Mouse (Mus musculus): ENCODE data around the gene AI837181. TPM values are rescaled to one million over a fixed set of nuclear protein-coding genes. Genes with fewer than 3 reads are reported as not detected.

AI837181 gene
- polyA plus RNA-seq, 1 experiment from 2014 or later: 69.7 TPM

- WGBS: 95% methylated on average over 6 of the region's 6 CpGs
- Histone ChIP-seq H3K4me3 (no peak overlapping the region), H3K9me3 (no peaks in the 10 kb centered on the region), H3K27me3 (no peaks in the 10 kb centered on the region), H3K4me2 (no peak overlapping the region), H3K36me3 (peaks cover 44% of the 10 kb centered on the region), H3K27ac (no peak overlapping the region), H3K4me1 (replicated peaks) (peaks cover 32% of the 10 kb centered on the region), H3K9ac (no peak overlapping the region)
- no peak for ATAC-seq (ENCODE audit: low FRiP score)
Measured at GRCm38 (mm10) chr19:5420579-5420978, 4.4 kb upstream of the AI837181 start.

DNA sequence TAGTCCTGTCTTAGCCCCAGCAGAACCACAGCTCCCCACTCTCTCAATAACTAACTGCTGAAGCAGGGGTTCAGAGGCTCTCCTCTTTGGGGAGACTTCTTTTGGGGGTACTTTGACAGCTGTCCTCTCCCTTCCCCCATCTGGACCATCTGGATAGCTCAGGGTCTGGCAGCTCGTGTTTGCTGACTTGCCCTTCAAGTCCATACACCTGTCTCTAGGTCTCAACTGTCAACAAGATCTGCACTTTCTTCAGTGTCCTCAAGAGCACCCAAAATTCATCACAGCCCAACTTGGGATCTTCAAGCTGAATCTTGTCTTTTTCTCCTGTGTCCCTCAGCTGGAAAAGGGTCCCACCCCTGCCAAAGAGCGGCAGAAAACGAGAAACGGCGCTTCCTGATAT, 3.2 kb upstream of the AI837181 start:
- Histone ChIP-seq H3K4me2 (no peak overlapping the region), H3K4me1 (replicated peaks) (peaks cover 44% of the 10 kb centered on the region), H3K27ac (no peak overlapping the region), H3K36me3 (peaks cover 53% of the 10 kb centered on the region), H3K27me3 (no peaks in the 10 kb centered on the region), H3K9ac (no peak overlapping the region), H3K9me3 (no peaks in the 10 kb centered on the region), H3K4me3 (no peak overlapping the region)
- no peak for ATAC-seq (ENCODE audit: low FRiP score)
- WGBS: 90% methylated on average over 5 of the region's 5 CpGs

DNA sequence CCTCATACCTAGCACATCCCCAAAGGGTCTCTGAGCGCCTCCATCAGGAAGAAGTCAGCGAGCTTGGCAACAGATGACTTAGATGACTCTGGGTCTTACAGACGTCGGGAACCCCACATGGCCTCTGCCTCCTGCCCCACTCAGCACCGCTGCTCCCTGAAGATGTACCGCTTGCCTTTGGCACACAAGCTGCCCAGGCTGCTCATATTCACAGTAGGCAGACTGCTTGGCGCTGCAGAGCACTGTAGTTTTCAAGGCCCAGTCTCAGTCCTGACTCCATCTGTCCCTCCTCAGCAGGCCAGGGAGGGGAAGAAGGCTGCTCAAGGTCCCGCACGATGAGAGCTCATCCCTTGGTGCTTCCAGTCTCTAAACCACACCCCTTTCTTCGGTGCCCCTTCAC, 2.7 kb upstream of the AI837181 start:
- peaks cover 55% of the 10 kb centered on the region for H3K36me3 ChIP-seq
- H3K27ac ChIP-seq: no peak overlapping the region
- H3K27me3 ChIP-seq: no peaks in the 10 kb centered on the region
- H3K4me2 ChIP-seq: no peak overlapping the region
- no peak overlapping the region for H3K4me3 ChIP-seq
- peak overlapping the region; percentile 83 for H3K9ac ChIP-seq
- peaks cover 49% of the 10 kb centered on the region for H3K4me1 ChIP-seq (replicated peaks)
- ATAC-seq (ENCODE audit: low FRiP score): no peak
- WGBS: 90% methylated on average over 10 of the region's 10 CpGs
- H3K9me3 ChIP-seq: no peaks in the 10 kb centered on the region

- H3K9ac ChIP-seq: peak overlapping the region; percentile 83
- H3K27me3 ChIP-seq: no peaks in the 10 kb centered on the region
- peak overlapping the region; percentile 82 for H3K4me3 ChIP-seq
- H3K36me3 ChIP-seq: peaks cover 51% of the 10 kb centered on the region
- H3K4me2 ChIP-seq: peak overlapping the region; percentile 83
- ATAC-seq (ENCODE audit: low FRiP score): no peak
- peaks cover 54% of the 10 kb centered on the region for H3K4me1 ChIP-seq (replicated peaks)
- H3K27ac ChIP-seq: no peak overlapping the region
- WGBS: 67% methylated on average over 9 of the region's 9 CpGs
- H3K9me3 ChIP-seq: no peaks in the 10 kb centered on the region
Measured at GRCm38 (mm10) chr19:5422895-5423443, 2.0 kb upstream of the AI837181 start.

DNA sequence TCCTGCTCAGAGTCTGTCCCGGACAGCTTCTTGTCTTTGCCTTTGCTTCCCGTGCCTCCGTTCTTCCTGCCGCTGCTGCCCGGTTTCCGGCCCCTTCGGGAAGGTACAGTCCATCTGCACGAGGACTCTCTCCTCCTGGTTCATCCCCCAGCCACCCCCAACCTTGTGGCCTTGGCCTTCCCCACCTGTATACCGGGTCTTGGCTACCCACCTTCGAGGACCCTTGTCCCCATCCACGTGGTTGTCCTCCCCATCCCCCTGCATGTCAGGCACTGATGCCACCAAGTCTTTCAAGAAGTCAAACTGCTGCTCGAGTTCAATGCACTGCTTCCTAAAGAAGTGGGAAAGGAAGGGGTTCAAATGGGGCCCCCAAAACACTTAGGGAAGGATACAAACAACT, 1.4 kb upstream of the AI837181 start:
- Histone ChIP-seq H3K27me3 (no peaks in the 10 kb centered on the region), H3K36me3 (peaks cover 47% of the 10 kb centered on the region), H3K27ac (peak overlapping the region; percentile 92; the same call in 1 of the 2 replicates), H3K4me1 (replicated peaks) (peaks cover 55% of the 10 kb centered on the region), H3K4me2 (peak overlapping the region; percentile 83), H3K9me3 (no peaks in the 10 kb centered on the region), H3K9ac (peak overlapping the region; percentile 83), H3K4me3 (peak overlapping the region; percentile 82)
- 66% methylated on average over 12 of the region's 12 CpGs for WGBS
- ATAC-seq (ENCODE audit: low FRiP score): no peak

DNA sequence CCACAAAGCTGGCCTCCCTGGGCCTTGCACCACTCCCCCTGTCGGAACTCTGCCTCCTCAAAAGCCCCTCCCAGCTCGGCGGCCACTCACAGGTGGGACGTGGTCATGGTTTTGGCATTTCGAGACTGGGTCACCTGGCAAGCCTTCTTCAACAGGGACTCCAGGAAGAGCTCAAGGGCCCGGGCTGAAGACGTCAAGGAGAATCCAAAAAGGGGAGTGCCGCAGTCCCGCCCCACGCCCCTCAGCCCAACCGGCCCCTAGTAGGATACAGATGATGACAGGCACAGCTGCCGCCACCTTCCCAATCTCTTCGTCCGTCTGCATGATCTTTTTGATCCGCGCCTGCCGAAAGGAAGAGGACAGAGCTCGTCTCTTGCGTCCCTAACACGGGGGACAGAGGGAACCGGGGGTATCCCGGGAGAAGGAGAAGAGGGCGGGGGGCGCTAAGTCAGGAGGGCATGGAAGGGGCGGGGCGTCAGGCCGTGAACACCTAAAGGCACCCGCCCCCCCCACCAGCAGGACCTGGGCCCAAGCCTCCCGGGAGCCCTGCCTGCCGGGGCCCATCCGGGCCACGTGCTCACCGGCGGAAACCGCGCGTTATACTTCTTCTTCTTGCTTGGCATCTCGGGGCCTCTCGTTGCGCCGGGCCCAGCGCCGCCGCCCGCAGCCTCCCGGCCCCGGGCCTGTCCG, 707 bp upstream of the AI837181 start:
- H3K9me3 ChIP-seq: no peaks in the 10 kb centered on the region
- 1% methylated on average over 39 of the region's 48 CpGs for WGBS
- H3K27me3 ChIP-seq: no peaks in the 10 kb centered on the region
- peak overlapping the region; percentile 83 for H3K4me2 ChIP-seq
- H3K4me1 ChIP-seq (replicated peaks): peaks cover 55% of the 10 kb centered on the region
- ATAC-seq (ENCODE audit: low FRiP score): peak; percentile 26
- H3K36me3 ChIP-seq: peaks cover 51% of the 10 kb centered on the region
- peak overlapping the region; percentile 83 for H3K9ac ChIP-seq
- H3K4me3 ChIP-seq: peak overlapping the region; percentile 82
- peak overlapping the region; percentile 92 for H3K27ac ChIP-seq

- Histone ChIP-seq H3K27ac (peak overlapping the region; percentile 93), H3K4me1 (replicated peaks) (peaks cover 55% of the 10 kb centered on the region), H3K36me3 (peaks cover 33% of the 10 kb centered on the region), H3K9me3 (no peaks in the 10 kb centered on the region), H3K9ac (peak overlapping the region; percentile 94), H3K4me2 (peak overlapping the region; percentile 88), H3K4me3 (peak overlapping the region; percentile 82), H3K27me3 (no peaks in the 10 kb centered on the region; the same call in 1 of the 2 replicates)
- peak; percentile 1; the same call in 1 of the 2 replicates for ATAC-seq (ENCODE audit: low FRiP score)
- 91% methylated on average over 18 of the region's 18 CpGs for WGBS
Measured at GRCm38 (mm10) chr19:5425906-5426565, 1.1 kb downstream of the AI837181 start.

DNA sequence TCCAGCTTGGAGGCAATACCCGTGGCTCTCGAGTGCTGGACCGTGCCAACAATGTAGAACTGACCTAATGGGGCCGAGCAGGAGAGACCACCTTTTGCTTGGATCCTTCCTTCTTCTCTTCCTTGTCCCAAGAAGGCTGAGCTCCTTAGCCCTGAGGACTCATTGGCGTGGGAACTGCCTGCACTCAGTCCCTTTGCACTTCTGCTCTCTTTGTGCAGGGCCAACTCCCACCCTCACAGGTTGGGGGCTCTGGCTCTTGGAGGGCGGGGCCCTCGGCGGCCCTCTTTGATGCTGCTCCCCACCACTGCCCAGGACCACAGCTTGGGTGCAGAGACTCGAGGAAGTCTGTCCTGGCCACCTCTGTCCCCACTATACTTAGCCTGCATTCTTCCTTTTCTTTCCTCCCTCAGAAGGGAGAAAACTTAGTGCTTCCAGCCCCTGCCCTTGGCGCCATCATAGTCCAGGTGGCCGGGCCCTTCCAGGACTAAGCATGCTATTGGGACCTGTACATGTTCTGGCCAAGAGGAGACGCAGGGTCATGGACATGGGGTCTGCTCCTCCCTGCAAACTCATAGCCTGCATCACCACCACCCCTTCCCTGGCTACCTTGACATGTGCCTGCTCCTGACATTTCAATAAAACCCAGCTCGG, 1.8 kb downstream of the AI837181 start:
- peaks cover 47% of the 10 kb centered on the region for H3K4me1 ChIP-seq (replicated peaks)
- peak overlapping the region; percentile 88; the same call in 1 of the 2 replicates for H3K4me2 ChIP-seq
- H3K36me3 ChIP-seq: peaks cover 26% of the 10 kb centered on the region
- no peaks in the 10 kb centered on the region for H3K9me3 ChIP-seq
- no peaks in the 10 kb centered on the region; the same call in 1 of the 2 replicates for H3K27me3 ChIP-seq
- H3K4me3 ChIP-seq: peak overlapping the region; percentile 82
- WGBS: 92% methylated on average over 13 of the region's 13 CpGs
- ATAC-seq (ENCODE audit: low FRiP score): no peak
- no peak overlapping the region for H3K27ac ChIP-seq
- peak overlapping the region; percentile 43 for H3K9ac ChIP-seq

DNA sequence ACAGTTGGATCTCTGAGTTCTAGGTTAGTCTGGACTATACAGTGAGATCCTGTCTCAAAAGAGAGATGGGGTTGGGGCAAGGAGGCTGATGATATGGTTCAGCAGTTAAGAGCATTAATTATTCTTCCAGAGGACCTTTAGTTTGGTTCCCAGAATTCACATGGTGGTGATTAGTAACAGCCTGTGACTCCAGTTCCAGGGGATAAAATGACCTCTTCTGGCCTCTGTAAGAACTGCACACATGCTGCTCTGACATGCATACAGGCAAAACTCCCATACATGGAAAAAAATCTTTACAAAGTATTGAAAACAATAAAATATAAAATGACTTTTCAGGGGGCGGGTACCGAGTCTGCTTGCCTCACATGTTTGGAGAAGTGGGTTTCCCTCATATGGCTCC, 3.1 kb downstream of the AI837181 start:
- no peak overlapping the region for H3K4me2 ChIP-seq
- H3K27ac ChIP-seq: no peak overlapping the region
- no peaks in the 10 kb centered on the region; the same call in 1 of the 2 replicates for H3K27me3 ChIP-seq
- H3K4me3 ChIP-seq: no peak overlapping the region
- H3K9ac ChIP-seq: no peak overlapping the region
- peaks cover 18% of the 10 kb centered on the region for H3K36me3 ChIP-seq
- no peak for ATAC-seq (ENCODE audit: low FRiP score)
- H3K9me3 ChIP-seq: no peaks in the 10 kb centered on the region
- 91% methylated on average over 2 of the region's 2 CpGs for WGBS
- peaks cover 37% of the 10 kb centered on the region for H3K4me1 ChIP-seq (replicated peaks)

DNA sequence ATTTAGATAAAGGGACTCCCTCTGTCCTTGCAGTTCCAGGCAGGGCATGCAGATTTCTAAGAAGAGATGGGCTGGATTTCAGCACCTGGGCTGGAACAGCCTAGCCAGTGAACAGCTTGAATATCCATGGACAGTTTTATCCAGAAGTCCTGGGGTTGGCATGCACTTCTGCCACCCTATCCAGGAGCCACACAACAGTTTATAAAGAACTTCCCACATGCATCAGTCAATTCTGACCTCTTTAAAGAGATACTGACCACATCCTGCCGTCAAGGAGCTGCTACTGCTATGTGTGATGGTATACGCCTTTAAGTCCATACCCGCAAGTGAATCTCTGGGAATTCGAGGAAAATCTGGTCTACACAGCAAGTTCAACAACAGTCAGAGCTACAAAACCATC, 4.3 kb downstream of the AI837181 start:
- Histone ChIP-seq H3K9ac (0 out of 2 replicates have a peak overlapping the region, but pooled peaks have one; percentile 44), H3K4me1 (replicated peaks) (peaks cover 37% of the 10 kb centered on the region), H3K4me2 (no peak overlapping the region), H3K4me3 (no peak overlapping the region), H3K36me3 (peaks cover 18% of the 10 kb centered on the region), H3K9me3 (no peaks in the 10 kb centered on the region), H3K27ac (no peak overlapping the region), H3K27me3 (peaks cover 3% of the 10 kb centered on the region)
- ATAC-seq (ENCODE audit: low FRiP score): no peak
- 83% methylated on average over 4 of the region's 4 CpGs for WGBS

DNA sequence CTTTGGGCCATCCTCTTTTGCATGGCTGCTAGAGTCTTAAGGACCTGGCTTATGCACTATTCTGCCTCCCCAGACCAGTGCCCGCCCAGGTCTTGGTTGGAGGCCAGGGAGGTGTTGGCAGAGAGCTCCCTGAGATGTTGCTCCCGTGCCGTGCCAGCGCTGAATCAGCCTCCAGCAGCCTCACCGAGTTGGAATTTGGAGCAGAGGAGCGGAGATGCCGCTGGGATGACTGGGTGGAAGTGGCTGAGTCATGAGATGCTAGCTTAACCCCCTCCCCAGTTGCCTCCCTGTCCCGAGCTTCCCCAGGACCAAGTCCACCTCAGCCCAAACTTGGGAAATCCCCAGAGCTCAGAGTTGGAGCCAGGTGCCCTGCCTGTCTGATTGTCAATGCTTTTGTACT, 4.9 kb downstream of the AI837181 start:
- Histone ChIP-seq H3K27ac (no peak overlapping the region), H3K4me2 (no peak overlapping the region), H3K9me3 (no peaks in the 10 kb centered on the region), H3K4me1 (replicated peaks) (peaks cover 37% of the 10 kb centered on the region), H3K4me3 (no peak overlapping the region), H3K36me3 (peaks cover 18% of the 10 kb centered on the region), H3K9ac (0 out of 2 replicates have a peak overlapping the region, but pooled peaks have one; percentile 44), H3K27me3 (peaks cover 8% of the 10 kb centered on the region)
- no peak for ATAC-seq (ENCODE audit: low FRiP score)
- WGBS: 79% methylated on average over 8 of the region's 8 CpGs

DNA sequence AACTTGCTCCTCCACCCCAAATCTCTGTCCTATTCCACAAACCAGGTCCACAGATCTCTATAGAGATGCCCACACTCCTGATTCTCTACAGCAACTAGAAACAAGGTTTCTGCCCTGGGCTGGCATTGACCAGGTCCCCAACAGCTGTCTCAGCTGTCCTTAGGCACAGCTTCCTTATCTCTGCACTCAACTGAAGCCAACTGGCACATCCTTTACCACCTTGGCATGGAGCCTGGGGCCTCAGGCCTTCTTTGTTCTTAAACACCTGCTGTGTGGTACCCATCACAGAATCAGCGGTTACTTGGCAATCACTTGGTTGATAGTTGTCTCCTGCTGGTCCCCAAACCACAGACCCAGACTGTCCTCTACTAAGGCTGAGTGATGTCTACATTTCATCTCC, 5.5 kb downstream of the AI837181 start:
- Histone ChIP-seq H3K36me3 (peaks cover 18% of the 10 kb centered on the region), H3K4me1 (replicated peaks) (peaks cover 37% of the 10 kb centered on the region), H3K4me2 (no peak overlapping the region), H3K9ac (peak overlapping the region; percentile 15; the same call in 1 of the 2 replicates), H3K9me3 (no peaks in the 10 kb centered on the region), H3K4me3 (no peak overlapping the region), H3K27ac (no peak overlapping the region), H3K27me3 (peaks cover 9% of the 10 kb centered on the region)
- no peak for ATAC-seq (ENCODE audit: low FRiP score)
- 90% methylated on average over 1 of the region's 1 CpGs for WGBS

Data from hindbrain, embryonic 13.5 days (tissue).